Mouse (Mus musculus) left cerebral cortex, postnatal 14 days (tissue): ENCODE data around the gene Creg2. TPM values are rescaled to one million over a fixed set of nuclear protein-coding genes. Genes with fewer than 3 reads are reported as not detected.
A peak's percentile ranks its signal among the peaks of the same experiment; 100 is the strongest.
"Not testable (repeated sequence)": the region's sequence is repeated elsewhere in the genome, so short reads cannot be mapped to it uniquely, and the experiment has no call there.

Source experiments
- DNase-seq, 2 experiments: peaks; one replicate each; pipeline ENCODE4 v3.0.0; 2021 to 2022; ENCODE audit warnings: low spot score in 2 of 2, mixed read lengths in 1 of 2
- intact Hi-C: fragments of 180-260 bp; cut with DNase I; formaldehyde crosslinking; loops from one replicate; pipeline ENCODE4 v1.15.1; 2025
- total RNA-seq, 2 experiments: library from RNA; stranded (reverse); gene quantifications; 2 replicates each; pipeline ENCODE4 v1.2.3; 2021

The Creg2 gene
- total RNA-seq, 2 experiments from 2014 or later = 74.2 to 74.7 TPM

DNA sequence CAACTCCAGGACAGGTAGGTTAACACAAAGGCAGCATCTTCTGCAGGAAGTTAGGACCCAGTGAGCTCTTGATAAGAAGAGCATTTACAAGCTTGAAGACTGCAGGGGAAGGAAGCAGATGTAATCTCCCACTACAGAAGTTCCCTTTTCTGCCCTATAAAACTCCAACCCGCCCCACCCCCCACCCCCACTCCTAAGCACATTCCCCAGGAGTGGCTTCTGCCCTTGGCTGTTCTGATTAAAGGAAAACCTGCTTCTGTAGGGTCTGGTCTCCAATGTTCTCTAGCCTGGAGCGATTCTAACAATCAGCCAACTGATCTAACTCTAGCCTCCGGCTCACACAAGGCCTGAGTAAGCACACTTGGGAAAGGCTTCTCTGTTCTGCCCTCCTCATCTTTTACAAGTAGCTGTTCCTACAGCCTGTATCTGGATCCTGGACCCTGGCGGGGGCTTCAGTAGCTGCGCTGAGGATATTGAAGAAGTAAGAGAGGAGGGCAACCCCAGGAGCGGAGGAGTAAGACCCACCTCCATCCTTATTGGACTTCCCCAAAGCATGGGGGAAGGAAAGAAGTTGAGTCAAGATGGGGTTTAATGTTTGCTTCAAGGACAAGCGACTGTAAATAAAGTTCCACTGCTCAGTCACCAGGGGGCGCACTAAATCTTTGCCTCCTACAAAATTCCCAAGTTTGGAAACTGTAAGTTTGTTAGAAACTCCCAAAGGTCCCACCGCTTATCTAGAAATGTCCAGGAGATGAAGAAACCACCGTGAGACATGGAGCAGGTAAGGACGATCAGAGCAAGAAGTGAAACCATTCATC is 36.6 kb downstream of the Creg2 start:
- DNase-seq = peak; percentile 12 to 39
- intact Hi-C loops = loop anchor here (5.0 kb wide), 1 partner anchor 38 kb away; the partner anchor contains the start of gene Creg2

GRCm38 (mm10) chr1:39613061-39613460 is 38.2 kb downstream of the Creg2 start:
- intact Hi-C loops = no loop called here
- no peak for DNase-seq

- DNase-seq = no peak
- intact Hi-C loops = no loop called here
Measured at GRCm38 (mm10) chr1:39612491-39612890, 38.8 kb downstream of the Creg2 start.

DNA sequence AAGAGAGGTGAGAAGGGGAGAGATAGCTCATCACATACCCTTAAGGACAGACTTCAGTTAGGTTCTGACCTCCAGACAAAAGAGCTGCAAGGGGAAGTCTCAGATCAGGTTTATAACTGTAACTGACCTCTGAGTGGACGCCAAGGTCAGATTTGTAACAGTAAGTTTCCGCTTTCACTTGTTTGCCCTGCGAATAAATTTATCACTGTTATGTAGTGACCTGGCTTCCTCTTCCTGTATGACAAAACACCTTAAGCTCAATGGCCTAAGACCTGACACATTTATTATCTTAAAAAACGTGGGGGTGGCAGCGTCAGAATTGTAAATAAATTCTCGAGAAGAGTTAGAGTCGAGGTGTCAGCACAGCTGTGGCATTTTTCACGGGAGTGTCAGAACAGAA is 42.7 kb downstream of the Creg2 start:
- DNase-seq = no peak
- intact Hi-C loops = no loop called here

- intact Hi-C loops = no loop called here
- no peak for DNase-seq
Measured at GRCm38 (mm10) chr1:39602477-39602876, 48.8 kb downstream of the Creg2 start.

DNA sequence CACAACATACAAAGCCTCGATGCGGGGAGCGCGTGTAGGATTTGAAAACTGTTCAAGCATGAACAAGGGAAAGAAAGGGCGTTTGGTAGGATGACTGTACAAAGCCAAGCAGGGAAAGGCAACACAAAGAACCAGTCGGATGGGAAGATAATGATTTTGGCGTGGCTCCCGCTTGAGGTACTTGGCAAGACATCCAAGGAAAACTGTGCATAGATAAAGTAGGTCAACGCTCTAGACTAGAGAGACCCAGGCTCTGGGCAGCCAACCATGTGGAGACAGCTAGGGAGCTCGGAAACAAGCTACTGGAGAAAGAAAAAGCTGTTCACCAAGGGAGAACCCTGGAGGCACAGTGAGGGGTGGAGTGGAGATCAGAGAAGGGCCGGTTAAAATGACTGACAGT is 52.5 kb downstream of the Creg2 start:
- intact Hi-C loops = no loop called here
- peak; percentile 31 to 48 for DNase-seq

- intact Hi-C loops = not testable (repeated sequence)
Measured at GRCm38 (mm10) chr1:39597135-39597534, 54.1 kb downstream of the Creg2 start.

GRCm38 (mm10) chr1:39593836-39594235 is 57.4 kb downstream of the Creg2 start:
- intact Hi-C loops = no loop called here
- DNase-seq = no peak

More at GRCm38 (mm10) chr1:39597135-39597534, 54.1 kb downstream of the Creg2 start:
- DNase-seq = not testable (repeated sequence)

GRCm38 (mm10) chr1:39592090-39592489 is 59.2 kb downstream of the Creg2 start:
- no peak for DNase-seq
- intact Hi-C loops = no loop called here

DNA sequence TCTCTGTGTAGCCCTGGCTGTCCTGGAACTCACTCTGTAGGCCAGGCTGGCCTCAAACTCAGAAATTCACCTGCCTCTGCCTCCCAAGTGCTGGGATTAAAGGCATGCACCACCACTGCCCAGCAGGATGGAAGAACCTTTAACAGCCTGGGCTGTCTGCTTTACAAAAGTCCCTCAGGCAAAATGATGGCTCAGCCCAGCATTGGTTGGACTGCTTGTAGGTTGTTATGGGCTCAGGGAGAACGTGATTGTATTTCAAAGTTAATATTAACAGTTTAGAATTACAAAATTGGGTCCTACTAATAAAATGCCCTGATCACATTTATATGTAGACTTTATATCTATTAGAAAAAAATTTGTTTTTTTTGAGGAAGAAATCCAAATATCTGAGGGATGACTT is 59.7 kb downstream of the Creg2 start:
- intact Hi-C loops, DNase-seq: not testable (repeated sequence)

GRCm38 (mm10) chr1:39590193-39590592 is 61.1 kb downstream of the Creg2 start:
- DNase-seq = no peak
- intact Hi-C loops = no loop called here

GRCm38 (mm10) chr1:39585416-39585815 is 65.9 kb downstream of the Creg2 start:
- DNase-seq = no peak
- intact Hi-C loops = no loop called here

DNA sequence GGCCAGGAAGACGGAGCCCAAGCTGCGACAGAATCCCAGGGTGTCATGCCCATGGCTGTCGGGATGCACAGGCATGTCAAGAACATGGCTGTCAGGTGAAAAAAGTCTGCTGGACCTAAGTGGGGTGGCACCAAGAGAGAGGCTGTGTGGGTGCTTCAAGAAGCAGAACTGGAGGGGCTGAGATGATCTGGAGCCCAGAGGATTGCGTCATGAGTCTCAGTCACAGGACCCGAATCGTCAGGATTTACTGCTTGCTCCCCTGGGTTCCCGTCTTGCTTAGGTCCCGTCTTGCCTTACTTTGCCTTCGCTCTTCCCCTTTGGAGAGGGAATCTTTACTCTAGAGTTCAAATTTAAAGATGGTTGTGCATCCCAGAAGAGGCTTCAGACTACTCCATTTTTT is 68.1 kb downstream of the Creg2 start:
- intact Hi-C loops = no loop called here
- DNase-seq = no peak

- DNase-seq = no peak
- intact Hi-C loops = no loop called here
Measured at GRCm38 (mm10) chr1:39581215-39581614, 70.1 kb downstream of the Creg2 start.

DNA sequence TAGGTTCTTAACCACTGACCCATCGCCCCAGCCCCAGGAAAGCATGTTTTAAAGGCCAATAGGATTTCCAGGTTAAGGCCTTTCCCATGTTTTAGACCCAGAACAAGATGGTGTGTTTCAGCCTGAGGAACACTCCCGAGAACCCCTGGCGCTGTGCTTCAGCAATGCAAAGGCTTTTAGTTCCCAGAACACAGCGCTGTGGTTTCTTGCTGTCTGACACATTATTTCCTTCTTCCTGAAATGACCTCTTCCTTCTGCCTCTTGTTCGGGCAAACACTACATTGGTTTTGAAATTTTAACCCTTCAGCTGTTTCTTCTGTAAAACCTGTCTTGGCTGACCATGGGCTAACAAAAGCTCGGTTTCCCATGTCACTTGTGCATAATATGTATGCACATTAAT is 72.1 kb downstream of the Creg2 start:
- intact Hi-C loops = loop anchor here (5.0 kb wide), 1 partner anchor 73 kb away; the partner anchor contains the start of gene Creg2

GRCm38 (mm10) chr1:39578446-39578845 is 72.8 kb downstream of the Creg2 start:
- intact Hi-C loops = loop anchor here (5.0 kb wide), 1 partner anchor 74 kb away; the partner anchor contains the start of gene Creg2

More for the DNA sequence above, 72.1 kb downstream of the Creg2 start:
- no peak for DNase-seq

DNA sequence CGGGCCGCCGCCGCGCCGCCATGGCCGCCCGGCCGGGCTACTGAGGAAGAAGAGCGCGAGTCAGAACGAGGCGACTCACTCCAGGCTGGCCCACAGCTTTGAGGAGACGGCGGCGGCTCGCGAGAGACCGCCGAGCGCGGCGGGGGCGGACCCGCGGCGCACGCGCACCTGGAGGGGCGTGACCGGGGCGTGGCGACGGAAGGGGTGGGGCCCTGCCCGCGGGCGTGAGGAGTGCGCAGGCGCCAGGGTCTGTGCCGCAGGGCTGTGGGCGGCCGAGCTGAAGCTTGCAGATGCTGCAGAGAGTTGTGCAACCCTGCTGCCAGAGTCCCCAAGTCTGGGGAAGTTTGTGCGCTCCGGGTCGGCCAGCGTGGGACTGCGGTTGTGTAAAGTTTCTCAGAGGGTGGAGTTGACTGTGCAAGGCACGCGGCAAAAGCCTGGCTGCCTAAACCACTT is 74.0 kb downstream of the Creg2 start, which contains the start of gene Rnf149:
Rnf149 (minus strand) TSS at position 153 of the 453 bp plus-strand sequence.
- intact Hi-C loops = loop anchor here (5.0 kb wide), 1 partner anchor 75 kb away; the partner anchor contains the start of gene Creg2
- DNase-seq = peak; percentile 96 to 97

More at GRCm38 (mm10) chr1:39578446-39578845, 72.8 kb downstream of the Creg2 start:
- no peak for DNase-seq

DNA sequence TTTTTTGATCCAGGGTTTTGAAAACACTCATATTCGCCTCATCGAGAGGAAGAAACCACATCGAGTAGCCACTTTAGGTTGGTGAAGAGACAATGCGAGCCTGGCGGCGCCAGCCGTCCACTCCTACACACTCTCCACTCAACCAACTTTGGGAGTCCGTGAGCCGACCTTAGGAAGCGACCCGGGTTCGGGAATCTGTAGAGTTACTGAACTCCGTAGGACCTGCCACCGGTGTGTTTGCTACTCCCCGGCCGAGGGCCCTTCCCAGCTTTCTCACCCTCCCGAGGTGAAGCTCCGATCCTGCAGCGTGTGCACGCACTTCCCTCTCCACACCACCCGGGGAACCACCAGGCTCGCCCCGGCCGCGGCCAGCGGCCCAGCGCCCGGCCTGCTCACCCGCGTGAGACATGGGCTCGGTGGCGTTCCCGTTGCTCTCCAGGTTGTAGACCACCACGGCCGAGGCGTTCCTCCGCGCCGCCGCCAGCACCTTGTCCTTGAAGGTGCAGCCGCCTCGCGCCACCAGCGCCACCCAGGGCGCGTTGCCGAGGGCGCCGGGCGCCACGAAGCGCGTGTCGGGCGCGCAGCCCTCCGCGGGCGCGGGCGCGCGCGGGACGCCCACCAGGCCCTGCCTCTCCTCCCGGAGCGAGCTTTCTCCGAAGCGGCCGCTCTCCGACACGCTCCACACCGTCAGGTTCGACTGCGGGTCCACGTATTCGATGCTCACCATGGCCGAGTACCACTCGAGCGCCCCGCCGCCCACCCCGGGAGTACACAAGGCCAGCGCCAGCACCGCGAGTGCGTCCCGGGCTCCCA is 74.6 kb downstream of the Creg2 start:
- intact Hi-C loops = loop anchor here (5.0 kb wide), 1 partner anchor 76 kb away; the partner anchor contains the start of gene Creg2
- peak; percentile 62 to 65 for DNase-seq

- intact Hi-C loops = loop anchor here (5.0 kb wide), 1 partner anchor 76 kb away; the partner anchor contains the start of gene Creg2
- no peak for DNase-seq
Measured at GRCm38 (mm10) chr1:39575778-39576375, 75.4 kb downstream of the Creg2 start.
